Mouse (Mus musculus) gastrocnemius, postnatal 25 days (tissue): ENCODE data around the gene Lyg1. TPM values are rescaled to one million over a fixed set of nuclear protein-coding genes. Genes with fewer than 3 reads are reported as not detected.

Experiments used
- DNase-seq: peaks from one replicate; pipeline ENCODE4 v3.0.0; 2022
- total RNA-seq, 2 experiments: library from RNA; stranded (reverse); gene quantifications; 1 replicate in 1 of 2; 2 replicates in 1 of 2; pipeline ENCODE4 v1.2.3; 2021

The Lyg1 gene
- total RNA-seq, 2 experiments from 2014 or later = not detected

DNA sequence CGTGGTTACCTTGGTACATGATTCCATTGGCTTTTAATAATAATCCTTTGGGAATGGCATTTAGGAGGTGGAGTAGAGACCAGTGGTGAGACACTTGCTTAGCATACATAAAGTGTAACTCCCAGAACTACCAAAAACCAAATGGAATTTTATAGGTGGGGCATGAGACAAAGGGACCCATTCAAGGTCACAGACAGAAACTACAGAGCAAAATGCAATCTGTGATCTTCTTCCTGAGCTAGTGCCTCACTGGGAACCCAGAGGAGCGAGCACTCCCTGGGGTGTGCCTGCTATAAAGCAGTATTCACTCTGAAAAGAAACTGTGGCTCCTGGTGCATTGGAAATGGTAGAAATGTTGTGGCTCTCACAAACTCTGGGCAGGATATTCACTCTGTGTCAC, 8.7 kb downstream of the Lyg1 start:
- DNase-seq = no peak

DNA sequence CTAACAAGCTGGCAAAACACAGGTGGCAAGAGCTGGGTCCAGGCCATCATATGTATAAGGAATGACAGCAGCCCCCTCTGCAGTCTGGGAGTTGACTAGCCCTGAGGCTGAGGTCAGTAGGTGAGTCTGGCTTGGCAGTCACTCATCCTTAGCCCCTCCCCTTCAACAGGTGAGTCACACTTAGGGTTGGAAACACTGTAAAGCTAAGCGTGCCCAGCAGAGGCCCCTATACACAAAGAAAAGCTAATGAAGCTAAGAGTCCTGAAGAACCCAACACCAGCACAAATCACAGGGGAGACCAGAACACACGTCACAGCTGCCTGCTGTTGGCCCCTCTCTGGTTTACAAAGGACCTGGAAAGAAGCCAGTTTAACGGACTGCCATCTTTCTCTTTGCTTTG, 25.8 kb downstream of the Lyg1 start:
- DNase-seq = no peak

DNA sequence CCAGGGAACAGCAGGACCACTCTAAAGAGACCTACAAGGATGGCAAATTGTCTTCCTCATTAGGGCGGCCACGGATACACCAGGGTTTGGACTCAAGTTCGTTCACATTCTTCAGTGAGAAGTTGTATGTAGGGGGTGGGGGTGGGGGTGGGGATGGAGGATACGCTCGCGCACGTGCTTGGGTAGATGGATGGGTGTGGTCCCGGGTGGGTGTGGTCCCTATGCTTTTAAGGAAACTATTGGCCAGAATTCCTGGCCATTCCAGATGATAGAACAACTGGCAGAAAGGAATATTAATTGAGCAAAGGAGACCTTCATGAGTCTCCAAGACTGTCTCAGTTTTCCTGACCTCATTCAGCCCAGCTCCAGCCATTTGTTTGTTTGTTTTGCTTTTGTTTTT, 31.6 kb downstream of the Lyg1 start:
- no peak for DNase-seq

DNA sequence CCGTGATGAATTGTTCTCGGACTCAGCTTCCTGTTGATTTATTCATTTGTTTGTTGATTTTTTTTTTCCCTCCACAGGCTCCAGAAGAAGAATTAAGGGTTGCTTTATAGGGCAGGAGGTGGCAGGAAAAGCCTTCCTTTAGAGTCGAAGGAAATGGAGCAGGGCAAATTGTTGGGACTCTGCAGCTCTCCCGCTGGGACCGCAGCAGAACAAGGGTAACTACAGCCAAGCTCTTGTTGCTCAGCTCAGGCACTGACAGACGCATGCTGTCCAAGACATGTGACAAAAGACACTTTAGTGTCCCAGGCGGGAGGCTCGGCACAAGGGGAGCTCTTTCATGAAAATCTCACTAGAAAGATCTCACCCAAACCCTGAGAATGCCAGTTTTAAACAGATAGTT, 35.0 kb downstream of the Lyg1 start:
- DNase-seq = no peak

DNA sequence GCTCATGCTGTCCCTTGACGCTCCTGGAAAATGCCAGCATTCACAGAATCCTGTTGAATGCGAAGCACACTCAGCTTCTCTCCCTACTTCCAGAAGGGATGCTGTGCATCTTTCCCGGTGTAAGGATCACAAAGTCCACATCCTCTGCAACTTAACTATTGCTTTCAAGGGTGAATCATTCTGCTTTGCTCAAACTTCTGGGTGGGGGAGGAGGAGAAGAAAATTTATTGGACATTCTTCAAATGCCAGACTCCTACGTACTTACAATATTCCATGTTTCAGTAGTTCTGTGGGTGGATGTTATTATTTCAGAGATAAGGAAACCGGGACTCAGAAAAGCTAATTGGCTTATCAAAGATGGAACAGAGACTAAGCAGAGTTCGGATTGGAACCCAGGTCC, 39.5 kb downstream of the Lyg1 start:
- no peak for DNase-seq

DNA sequence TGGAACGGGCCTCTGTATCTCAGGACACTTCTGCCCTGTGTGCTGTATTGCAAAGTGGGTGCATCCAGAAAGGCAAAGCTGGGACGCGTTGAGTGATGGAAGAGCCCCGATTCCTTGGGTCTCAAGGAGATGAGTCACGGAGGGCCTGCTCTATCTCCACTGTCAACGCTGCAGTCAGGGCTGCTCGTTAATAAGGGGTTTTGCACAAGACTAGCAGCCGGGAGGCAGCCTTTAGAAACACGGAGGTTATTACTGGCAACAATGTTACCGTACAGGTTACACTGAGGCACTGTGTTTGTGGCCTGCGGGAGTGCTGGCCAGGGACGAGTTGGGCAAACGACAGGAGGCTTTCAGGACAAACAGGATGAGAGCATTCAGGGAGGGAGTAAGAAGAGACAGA, 39.9 kb downstream of the Lyg1 start:
- no peak for DNase-seq

DNA sequence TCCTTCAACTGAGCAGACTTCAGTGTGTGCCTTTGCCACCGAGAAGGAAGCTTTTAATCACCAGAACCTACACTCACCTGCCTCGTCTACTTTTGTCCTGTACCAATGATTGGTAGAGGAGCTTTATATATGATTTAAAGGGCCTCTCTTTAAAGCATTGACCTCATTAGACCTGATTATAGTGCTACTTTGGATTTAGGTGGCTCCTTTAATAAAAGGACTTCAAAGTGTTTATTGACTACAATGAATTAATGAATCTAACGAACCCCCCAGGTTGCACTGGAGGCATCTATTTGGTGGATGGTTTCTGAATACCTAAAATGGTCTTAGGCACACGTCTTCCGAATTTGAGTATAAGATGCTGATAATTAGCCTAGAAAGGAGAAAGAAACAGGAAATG, 41.2 kb downstream of the Lyg1 start, which contains the start of gene Lyg2:
TSS of gene Lyg2 (minus strand) at position 101 of the 400 bp plus-strand sequence.
- DNase-seq = no peak

DNA sequence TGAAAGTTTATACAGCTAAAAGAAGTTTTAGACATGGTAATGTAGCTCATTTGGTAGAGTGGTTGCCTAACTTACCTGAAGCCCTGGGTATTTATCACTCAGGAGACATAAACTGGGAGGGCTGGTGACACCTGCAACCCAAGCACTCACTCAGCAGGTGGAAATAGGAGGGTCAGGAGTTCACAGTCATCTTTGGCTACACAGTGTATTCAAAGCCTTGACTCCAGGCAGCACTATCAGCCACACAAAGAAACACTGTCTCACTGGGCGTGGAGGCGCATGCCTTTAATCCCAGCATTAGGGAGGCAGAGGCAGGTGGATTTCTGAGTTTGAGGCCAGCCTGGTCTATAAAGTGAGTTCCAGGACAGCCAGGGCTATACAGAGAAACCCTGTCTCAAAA, 44.8 kb downstream of the Lyg1 start:
- DNase-seq = no peak

DNA sequence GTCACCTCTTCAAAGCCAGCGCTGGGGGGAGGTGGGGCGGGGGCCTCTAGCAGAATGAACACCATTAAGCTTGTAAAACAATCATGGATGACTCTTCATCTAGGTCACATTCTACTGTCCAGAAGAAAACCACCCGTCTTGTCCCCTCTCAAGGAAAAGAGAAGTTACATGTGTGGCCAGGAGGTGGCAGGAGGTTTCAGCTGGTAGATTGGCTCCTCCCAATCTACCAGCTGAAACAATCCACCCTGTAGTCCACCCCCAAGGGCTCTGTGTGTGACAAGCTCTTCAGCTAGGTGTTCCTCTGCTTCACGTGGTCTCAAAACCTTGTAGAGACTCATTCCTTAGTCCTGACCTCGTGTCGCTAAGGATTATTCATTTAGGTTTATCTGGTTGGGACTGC, 54.4 kb downstream of the Lyg1 start:
- DNase-seq = no peak

DNA sequence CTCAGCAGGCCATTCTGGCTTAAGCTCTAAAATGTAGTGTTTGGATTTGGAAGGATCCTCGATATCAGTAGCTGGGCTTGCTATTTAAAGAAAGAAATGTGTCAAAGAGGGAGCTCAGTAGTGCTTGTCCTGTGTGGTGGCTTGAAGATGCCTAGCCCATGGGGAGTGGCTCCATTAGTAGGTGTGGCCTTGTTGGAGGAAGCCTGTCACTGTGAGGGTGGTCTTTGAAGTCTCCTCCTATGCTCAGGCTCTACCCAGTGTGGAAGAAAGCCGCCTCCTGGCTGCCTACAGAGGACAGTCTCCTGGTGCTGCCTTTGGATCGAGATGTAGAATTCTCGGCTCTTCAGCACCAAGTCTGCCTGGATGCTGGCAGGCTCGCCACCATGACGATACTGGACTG, 57.3 kb downstream of the Lyg1 start:
- no peak for DNase-seq

DNA sequence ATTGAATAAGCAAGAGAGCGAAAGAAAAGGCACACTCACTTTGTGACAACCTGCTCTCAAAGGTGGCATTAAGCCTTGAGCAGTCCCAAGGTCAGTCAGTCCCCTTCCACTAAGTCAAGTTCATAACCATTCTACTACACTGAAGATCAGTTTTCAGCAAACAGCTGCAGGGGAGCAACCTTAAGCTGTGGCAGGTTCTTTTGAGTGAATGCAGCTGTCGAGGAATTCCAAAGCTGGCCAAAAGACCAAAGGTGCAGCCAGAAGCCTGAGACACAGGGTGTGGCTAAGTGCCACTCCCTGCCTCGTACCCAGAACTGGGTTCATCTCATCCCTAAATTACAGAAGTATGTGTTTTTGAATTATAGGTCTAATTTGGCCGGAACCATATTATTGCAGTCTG, 57.7 kb downstream of the Lyg1 start:
- DNase-seq = no peak

Other genes starting within 250 kb of the Lyg1 start
- gene 2010300C02Rik, start 237.7 kb downstream of the Lyg1 start, total RNA-seq = under 1 TPM; 0.13 to 0.24 TPM
- gene Tsga10, start 91.3 kb downstream of the Lyg1 start, total RNA-seq = 1 to 10 TPM; 3.9 to 4.0 TPM
- gene Lipt1, start 86.0 kb downstream of the Lyg1 start, total RNA-seq = 1 to 10 TPM; 6.1 to 6.8 TPM
- gene Mitd1, start 67.3 kb downstream of the Lyg1 start, total RNA-seq = 1 to 10 TPM; 2.5 to 3.0 TPM
- 100 to 1,000 TPM; 240 to 251 TPM for gene Mrpl30, start 67.3 kb downstream of the Lyg1 start, total RNA-seq
- gene Lyg2, start 41.3 kb downstream of the Lyg1 start, total RNA-seq = not detected
- 10 to 100 TPM; 33.1 to 35.8 TPM for gene Txndc9, start 40.1 kb upstream of the Lyg1 start, total RNA-seq
- 10 to 100 TPM; 31.9 to 36.5 TPM for gene Eif5b, start 40.3 kb upstream of the Lyg1 start, total RNA-seq
- 10 to 100 TPM; 16.3 to 16.6 TPM for gene Rev1, start 172.0 kb upstream of the Lyg1 start, total RNA-seq